Mouse (Mus musculus): ENCODE measurements around the gene Krtap2-4.
"Not testable (repeated sequence)": the region's sequence is repeated elsewhere in the genome, so short reads cannot be mapped to it uniquely, and the experiment has no call there.

Krtap2-4 gene

GRCm38 (mm10) chr11:99614796-99615363 is at the start of gene Krtap2-4:
TSS of gene Krtap2-4 (minus strand) at chr11:99614846.
- DNase-seq: no peak

DNA sequence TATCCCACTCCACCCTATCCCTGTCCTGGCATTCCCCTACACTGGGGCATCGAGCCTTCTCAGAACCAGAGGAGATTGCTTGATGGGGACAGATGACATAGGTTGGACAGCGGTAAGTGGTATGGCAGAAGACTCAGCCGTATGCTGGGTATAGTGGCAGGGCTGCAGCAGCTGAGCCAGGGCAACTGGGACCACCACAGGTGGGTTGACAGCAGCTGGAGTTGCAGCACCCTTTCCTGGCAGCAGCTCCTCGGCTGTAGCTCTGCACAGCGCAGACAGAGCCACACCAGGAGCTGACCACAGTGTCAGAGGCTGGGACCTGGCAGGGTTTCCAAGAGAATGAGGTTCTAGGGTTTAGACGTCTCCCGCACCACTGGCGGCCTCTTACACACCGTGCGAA is 48.2 kb upstream of the Krtap2-4 start:
- DNase-seq: no peak

DNA sequence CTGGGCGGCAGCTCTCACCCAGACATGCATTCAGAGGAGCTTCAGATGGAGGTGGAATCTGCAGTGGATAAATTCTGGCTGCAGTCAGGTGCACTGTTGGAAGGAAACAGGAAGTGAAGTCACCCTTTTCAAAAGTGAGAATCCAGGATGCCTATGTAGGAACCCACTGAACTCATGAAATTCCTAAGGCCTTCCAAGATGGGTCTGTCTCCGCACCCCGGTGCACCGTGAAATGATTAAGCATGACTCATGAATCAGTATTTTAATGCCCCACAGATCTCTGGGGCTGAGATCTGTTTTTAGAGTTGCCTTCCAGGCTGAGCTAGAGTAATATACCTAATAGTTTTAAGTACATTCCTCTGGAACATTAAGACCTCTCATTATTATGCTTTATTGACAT is 44.6 kb upstream of the Krtap2-4 start:
- no peak for DNase-seq

- not testable (repeated sequence) for DNase-seq
Measured at GRCm38 (mm10) chr11:99658467-99659010, 43.9 kb upstream of the Krtap2-4 start, which contains the start of gene Gm11563. TSS of gene Gm11563 (minus strand) at chr11:99658960.

DNA sequence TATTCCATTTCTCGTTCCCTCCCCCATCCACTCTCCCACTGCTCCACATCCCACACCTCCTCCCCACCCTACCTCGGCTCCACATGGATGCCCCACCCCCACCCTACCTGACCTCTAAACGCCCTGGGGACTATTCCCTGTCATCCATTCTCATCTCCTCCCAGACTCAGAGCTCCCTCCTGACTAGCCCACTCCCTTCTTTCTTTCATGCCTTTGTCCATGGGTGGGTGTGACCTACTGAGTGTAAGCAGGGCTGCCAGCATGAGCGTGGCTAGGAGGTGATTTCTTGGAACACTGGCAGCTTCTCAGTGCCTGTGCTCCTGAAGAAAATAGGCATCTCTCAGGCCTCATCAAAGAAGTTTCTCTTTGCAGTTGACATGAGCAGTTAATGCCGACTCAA is 42.4 kb upstream of the Krtap2-4 start:
- DNase-seq: no peak

DNA sequence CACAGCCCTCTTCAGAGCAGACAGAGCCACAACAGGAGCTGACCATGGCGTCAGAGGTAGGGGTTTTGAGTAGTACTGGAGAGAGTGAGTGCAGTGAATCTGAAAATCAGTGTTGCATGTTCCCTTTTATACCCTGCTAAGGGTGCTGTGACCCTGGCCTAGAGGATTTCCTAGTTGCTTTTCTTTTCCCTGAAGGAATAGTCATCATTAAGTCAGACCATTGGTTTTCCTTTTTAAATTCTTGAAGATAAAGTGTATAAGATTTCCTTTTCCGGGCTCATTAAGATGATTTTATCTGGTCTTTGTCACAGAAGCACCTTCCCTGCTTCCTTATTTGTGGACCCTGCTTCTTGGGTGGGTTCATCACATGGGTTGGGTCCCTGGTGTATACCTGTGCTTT is 35.5 kb upstream of the Krtap2-4 start, which contains the start of gene Gm11555:
Gene Gm11555, minus strand, starts transcription at position 101 of the 400 bp plus-strand sequence.
- no peak for DNase-seq

DNA sequence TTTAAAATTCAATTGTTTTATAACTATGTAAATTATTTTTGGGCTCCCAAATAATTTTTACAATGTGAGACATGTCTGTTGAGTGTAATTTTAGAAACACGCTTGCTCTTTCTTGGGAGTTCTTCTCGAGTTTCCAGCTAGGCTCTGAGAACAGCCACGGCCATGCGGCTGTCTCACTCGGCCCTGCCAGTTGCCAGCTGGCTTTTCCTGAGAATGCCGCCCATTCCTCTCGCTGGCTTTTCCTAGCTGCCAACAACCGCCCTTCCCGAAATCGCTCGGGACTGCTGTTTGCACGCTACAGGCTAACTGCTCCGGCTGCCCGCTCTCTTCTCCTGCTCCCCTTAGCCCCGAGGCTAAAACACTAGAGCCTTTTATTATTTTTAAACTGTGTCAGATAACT is 31.8 kb upstream of the Krtap2-4 start:
- no peak for DNase-seq

- no peak for DNase-seq
Measured at GRCm38 (mm10) chr11:99644351-99644750, 29.7 kb upstream of the Krtap2-4 start.

DNA sequence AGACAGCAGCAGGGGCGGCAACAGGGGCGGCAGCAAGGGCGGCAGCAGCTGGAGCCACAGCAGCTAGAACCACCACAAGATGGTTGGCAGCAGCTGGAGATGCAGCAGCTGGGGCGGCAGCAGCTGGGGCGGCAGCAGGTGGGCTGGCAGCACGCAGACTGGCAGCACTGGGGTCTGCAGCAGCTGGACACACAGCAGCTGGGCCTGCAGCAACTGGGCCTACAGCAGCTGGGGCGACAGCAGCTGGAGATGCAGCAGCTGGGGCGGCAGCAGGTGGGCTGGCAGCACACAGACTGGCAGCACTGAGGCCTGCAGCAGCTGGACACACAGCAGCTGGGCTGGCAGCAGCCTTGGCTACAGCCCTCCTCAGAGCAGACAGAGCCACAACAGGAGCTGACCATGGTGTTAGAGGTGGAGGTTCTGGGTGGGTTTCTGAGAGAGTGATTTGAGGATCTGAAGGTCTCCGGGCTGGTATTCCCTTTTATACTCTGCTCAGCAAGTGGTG is 29.0 kb upstream of the Krtap2-4 start, which contains the start of gene Krtap4-7:
Gene Krtap4-7, minus strand, starts transcription at position 455 of the 505 bp plus-strand sequence.
- not testable (repeated sequence) for DNase-seq

- no peak for DNase-seq
Measured at GRCm38 (mm10) chr11:99640926-99641325, 26.3 kb upstream of the Krtap2-4 start.

GRCm38 (mm10) chr11:99637086-99637485 is 22.4 kb upstream of the Krtap2-4 start:
- no peak for DNase-seq

DNA sequence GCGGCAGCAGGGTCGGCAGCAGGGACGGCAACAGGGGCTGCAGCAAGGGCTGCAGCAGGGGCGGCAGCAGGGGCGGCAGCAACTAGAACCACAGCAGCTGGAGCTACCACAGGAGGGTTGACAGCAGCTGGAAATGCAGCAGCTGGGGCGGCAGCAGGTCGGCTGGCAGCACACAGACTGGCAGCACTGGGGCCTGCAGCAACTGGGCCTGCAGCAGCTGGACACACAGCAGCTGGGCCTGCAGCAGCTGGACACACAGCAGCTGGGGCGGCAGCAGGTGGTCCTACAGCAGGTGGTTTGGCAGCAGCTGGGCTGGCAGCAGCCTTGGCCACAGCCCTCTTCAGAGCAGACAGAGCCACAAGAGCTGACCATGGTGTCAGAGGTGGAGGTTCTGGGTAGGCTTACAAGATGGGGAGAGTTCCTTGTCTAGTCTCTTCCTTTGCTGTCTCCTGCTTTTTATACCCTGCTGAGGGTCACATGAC is 20.0 kb upstream of the Krtap2-4 start, which contains the start of gene Krtap4-2:
Gene Krtap4-2, minus strand, starts transcription at position 432 of the 482 bp plus-strand sequence.
- no peak for DNase-seq

DNA sequence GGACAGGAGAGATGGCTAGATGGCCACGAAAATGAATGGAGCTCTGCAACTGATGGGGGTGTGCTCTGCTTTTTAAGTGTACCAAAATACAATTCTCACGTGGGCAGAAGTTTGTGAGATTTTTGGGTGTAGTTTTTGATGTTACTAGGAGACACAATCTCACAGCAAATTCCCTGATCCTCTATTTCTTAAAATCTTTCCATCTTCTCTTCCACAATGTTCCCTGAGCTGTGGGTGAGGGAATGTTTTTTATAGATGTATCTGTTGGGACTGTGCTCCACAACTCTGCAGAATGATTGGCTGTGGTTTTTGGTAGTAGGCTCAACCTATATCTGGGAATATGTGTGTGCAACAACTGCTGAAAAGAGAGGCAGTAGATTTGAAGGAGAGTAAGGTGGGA is 18.6 kb upstream of the Krtap2-4 start:
- DNase-seq: no peak

GRCm38 (mm10) chr11:99630890-99631289 is 16.2 kb upstream of the Krtap2-4 start:
- no peak for DNase-seq

DNA sequence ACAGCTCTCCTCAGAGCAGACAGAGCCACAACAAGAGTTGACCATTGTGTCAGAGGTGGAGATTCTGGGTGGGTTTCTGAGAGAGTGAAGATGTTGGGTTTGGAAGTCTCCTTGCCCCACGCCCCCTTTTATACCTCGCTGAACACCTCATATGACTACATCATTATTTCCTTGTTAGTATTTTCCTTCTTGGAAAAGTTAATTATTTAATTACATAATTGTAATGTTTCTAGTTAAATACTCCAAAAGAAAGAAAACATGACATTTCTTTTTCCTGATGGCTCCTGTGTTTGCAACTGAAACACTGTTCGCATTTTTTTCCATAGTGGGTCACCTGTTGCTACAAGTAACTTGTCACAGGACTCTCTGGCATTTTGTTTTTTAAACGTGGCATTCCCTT is 13.5 kb upstream of the Krtap2-4 start, which contains the start of gene Krtap4-1:
Gene Krtap4-1, minus strand, starts transcription at position 101 of the 400 bp plus-strand sequence.
- DNase-seq: no peak

GRCm38 (mm10) chr11:99620335-99620734 is 5.7 kb upstream of the Krtap2-4 start, which contains the start of gene Gm11562:
TSS of gene Gm11562 (minus strand) at chr11:99620435.
- DNase-seq: no peak

- DNase-seq: not testable (repeated sequence)
Measured at GRCm38 (mm10) chr11:99610089-99610488, 4.6 kb downstream of the Krtap2-4 start, which contains the start of gene Gm11937. TSS of gene Gm11937 (minus strand) at chr11:99610189.

DNA sequence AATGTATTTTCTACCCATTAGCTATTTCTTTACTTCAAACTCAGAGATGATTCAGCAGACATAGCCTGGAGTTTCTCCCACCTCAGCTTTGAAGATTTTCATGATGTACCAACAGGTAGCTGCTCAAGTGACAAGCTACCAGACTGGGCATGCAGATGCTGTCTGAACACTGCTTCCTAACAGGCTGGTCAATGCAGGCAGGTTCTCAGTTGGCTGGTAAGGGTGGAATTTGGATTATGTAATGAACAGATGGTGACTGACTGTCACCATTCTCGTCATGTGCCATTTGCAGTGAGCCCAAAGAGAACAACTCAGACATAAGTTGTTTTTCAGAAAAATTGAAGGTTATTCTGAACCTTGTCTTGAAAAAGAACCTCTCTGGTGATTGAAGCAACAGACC is 5.5 kb downstream of the Krtap2-4 start:
- DNase-seq: no peak

GRCm38 (mm10) chr11:99603208-99603607 is 11.4 kb downstream of the Krtap2-4 start, which contains the start of gene Gm11938:
TSS of gene Gm11938 (minus strand) at chr11:99603308.
- not testable (repeated sequence) for DNase-seq

DNA sequence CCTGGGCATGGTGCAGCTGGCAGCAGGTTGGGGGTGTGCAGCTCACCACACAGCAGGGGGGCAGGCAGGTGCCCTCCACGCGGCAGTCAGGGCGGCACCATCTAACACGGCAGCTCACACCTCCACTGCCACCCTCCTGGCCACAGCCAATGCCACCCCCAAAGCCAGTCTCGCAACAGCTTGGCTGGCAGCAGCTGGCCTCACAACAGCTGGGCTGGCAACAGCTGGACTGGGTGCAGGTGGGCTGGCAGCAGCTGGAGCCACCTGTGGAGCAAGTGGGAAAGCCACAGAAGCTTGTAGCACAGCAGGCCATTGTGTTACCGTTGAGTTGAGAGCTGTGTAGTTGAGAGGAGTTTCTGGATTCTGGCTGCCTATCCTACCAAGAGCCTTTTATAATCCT is 16.9 kb downstream of the Krtap2-4 start, which contains the start of gene Krtap9-3:
Gene Krtap9-3, minus strand, starts transcription at position 364 of the 400 bp plus-strand sequence.
- DNase-seq: not testable (repeated sequence)

- DNase-seq: no peak
Measured at GRCm38 (mm10) chr11:99590981-99591380, 23.7 kb downstream of the Krtap2-4 start, which contains the start of gene Krtap1-3. TSS of gene Krtap1-3 (minus strand) at chr11:99591339.

DNA sequence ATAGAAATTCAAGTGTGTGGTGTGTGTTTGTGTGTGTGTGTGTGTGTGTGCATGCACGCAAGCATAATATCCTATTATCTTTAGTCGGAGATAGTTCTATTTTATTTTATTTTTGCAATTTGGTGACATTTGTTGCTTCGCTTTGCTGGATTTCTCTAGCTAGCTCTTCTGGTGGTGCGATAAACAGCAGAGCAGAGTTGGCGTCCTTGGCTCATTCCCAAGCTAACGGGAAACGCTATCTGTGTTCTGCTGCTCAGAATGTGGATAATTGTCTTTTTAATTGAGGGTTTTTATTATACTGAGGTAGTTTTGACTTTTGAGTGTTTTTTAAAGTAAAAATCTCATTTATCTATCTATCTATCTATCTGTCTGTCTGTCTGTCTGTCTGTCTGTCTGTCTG is 29.6 kb downstream of the Krtap2-4 start:
- no peak for DNase-seq

- no peak for DNase-seq
Measured at GRCm38 (mm10) chr11:99583245-99583704, 31.4 kb downstream of the Krtap2-4 start, which contains the start of gene Krtap1-4. TSS of gene Krtap1-4 (minus strand) at chr11:99583654.
